Mouse (Mus musculus) brain, embryonic 14.5 days (tissue): ENCODE measurements at regions not wholly inside any gene's neighbourhood (a gene's known extent, or its start where the extent isn't known, plus 50 kb on each side); places are given as distances from the start of the nearest gene placed in this dataset.
A peak's percentile ranks its signal among the peaks of the same experiment; 100 is the strongest.

Source experiments
- DNase-seq: peaks from one replicate; pipeline ENCODE4 v3.0.0-alpha.2; 2011; ENCODE audit warnings: low read depth
- CTCF ChIP-seq: fragments of 200-500 bp; IDR thresholded peaks from 2 replicates; pipeline ENCODE4 v1.5.1; 2012; ENCODE audit warnings: inconsistent platforms, mild to moderate bottlenecking, moderate library complexity, borderline replicate concordance; ENCODE audit not compliant: insufficient read depth, insufficient read length; ENCODE audit errors: extremely low read depth
- POLR2A ChIP-seq: fragments of 200-500 bp; IDR thresholded peaks from 2 replicates; pipeline ENCODE4 v1.6.1; 2012; ENCODE audit warnings: mild to moderate bottlenecking, inconsistent platforms, borderline replicate concordance; ENCODE audit not compliant: poor library complexity, insufficient read depth, insufficient read length, severe bottlenecking; ENCODE audit errors: extremely low read depth

GRCm38 (mm10) chr1:190220417-190220816, 49.9 kb upstream of the Prox1 start:
- DNase-seq, result peak; percentile 79
- no peak for TF ChIP-seq POLR2A
- no peak for TF ChIP-seq CTCF
